Mouse (Mus musculus): ENCODE results near the gene Dnajc28. TPM values are rescaled to one million over a fixed set of nuclear protein-coding genes. Genes with fewer than 3 reads are reported as not detected.

Gene Dnajc28
- polyA plus RNA-seq, 1 experiment = 1.9 TPM

DNA sequence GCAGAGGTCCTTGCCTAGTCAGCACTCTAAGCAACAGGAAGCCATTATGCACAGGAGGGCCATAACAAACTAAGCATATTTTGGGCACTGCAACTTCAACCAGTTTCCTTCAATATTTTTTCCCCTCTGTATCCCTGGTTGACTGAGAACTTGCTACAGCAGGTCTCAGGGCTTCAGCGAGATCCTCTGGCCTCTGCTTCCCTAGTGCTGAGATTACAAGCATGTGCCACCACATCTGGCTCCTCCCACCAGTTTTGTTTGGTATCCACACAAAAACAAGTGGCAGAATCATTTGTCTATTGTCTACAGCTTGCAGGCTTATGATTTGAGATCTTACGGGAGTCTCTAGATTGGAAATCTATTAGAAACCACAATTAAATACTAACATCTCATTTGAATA lies 26.1 kb upstream of the Dnajc28 start:
- TF ChIP-seq CTCF (IDR thresholded peaks at IDR 0.05; ENCODE audit: control insufficient read depth, insufficient read depth, low read length) (no peak), POLR2A (IDR thresholded peaks at IDR 0.05; ENCODE audit: borderline replicate concordance, control insufficient read depth, low read depth, low read length) (no peak)
- H3K4me1 ChIP-seq (ENCODE audit: control insufficient read depth, insufficient read depth, low read length) = peaks cover 1% of the 10 kb centered on the region; the same call in 1 of the 2 replicates
- WGBS = 58% methylated on average over 2 of the region's 2 CpGs
- no peak overlapping the region for H3K27ac ChIP-seq (ENCODE audit: control insufficient read depth, insufficient read depth, low read depth, low read length, poor library complexity)
- no peak overlapping the region for H3K4me3 ChIP-seq (replicated peaks; ENCODE audit: control insufficient read depth, low read depth, low read length)

DNA sequence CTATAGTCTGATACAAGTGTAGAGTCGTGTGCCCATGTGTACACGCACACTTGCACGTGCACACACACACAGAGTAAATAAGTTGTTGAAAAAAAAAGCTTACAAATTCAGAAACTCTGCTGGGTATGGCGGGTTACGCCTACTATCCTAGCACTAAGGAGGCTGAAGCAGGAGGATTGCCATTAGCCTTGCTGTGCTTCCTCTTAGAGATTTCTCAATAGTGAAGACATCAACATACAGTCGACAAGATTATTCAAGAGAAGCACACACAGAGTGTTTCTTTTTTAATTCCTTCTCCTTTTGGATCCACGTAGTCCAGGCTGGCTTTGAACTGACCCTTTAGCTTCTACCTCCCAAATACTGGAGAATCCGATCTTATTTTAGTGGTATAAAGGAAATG lies 21.3 kb upstream of the Dnajc28 start:
- WGBS = 67% methylated on average over 8 of the region's 8 CpGs
- TF ChIP-seq POLR2A (IDR thresholded peaks at IDR 0.05; ENCODE audit: borderline replicate concordance, control insufficient read depth, low read depth, low read length) (no peak), CTCF (IDR thresholded peaks at IDR 0.05; ENCODE audit: control insufficient read depth, insufficient read depth, low read length) (no peak)
- Histone ChIP-seq H3K4me3 (replicated peaks; ENCODE audit: control insufficient read depth, low read depth, low read length) (no peak overlapping the region), H3K27ac (ENCODE audit: control insufficient read depth, insufficient read depth, low read depth, low read length, poor library complexity) (peak overlapping the region; percentile 12; the same call in 1 of the 2 replicates), H3K4me1 (ENCODE audit: control insufficient read depth, insufficient read depth, low read length) (peaks cover 3% of the 10 kb centered on the region; the same call in 1 of the 2 replicates)

DNA sequence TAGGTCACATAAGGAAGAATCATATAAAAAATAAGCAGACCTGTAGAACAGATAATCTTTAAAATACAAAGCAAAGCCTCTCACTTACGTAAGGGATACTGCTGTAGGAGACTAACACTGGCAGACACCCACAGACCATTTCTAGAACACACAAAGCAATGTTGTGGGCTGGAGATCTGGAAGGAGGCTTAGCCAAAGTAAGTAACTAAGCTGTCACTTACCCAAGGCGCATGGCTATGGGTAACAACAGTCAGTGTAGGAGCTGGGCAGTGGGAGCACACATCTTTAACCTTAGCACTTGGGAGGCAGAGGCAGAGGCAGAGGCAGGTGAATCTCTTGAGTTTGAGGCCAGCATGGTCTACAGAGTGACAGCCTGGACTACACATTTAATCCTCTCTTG lies 20.8 kb upstream of the Dnajc28 start:
- no peak overlapping the region for H3K4me3 ChIP-seq (replicated peaks; ENCODE audit: control insufficient read depth, low read depth, low read length)
- 91% methylated on average over 2 of the region's 2 CpGs for WGBS
- TF ChIP-seq POLR2A (IDR thresholded peaks at IDR 0.05; ENCODE audit: borderline replicate concordance, control insufficient read depth, low read depth, low read length) = no peak
- no peak for TF ChIP-seq CTCF (IDR thresholded peaks at IDR 0.05; ENCODE audit: control insufficient read depth, insufficient read depth, low read length)
- H3K27ac ChIP-seq (ENCODE audit: control insufficient read depth, insufficient read depth, low read depth, low read length, poor library complexity) = peak overlapping the region; percentile 12; the same call in 1 of the 2 replicates
- peaks cover 3% of the 10 kb centered on the region; the same call in 1 of the 2 replicates for H3K4me1 ChIP-seq (ENCODE audit: control insufficient read depth, insufficient read depth, low read length)

DNA sequence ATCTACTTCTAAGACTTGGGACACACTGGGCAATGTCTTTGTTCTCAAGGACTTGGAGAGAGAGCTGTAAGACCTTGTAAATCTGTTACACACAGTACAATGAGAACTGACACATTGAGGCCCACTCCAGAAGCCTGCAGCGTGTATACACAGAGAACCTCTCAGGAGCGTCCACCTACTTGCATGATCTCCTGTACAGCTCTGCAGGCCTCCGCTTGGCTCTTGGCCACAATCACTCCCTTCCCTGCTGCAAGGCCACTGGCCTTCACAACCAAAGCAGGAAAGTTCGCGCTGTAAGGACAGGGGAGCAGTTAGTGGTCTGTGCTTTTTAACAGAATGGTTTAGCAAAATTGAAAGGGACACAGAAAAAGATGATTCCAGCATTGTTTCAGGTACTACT lies 20.3 kb upstream of the Dnajc28 start:
- TF ChIP-seq CTCF (IDR thresholded peaks at IDR 0.05; ENCODE audit: control insufficient read depth, insufficient read depth, low read length) (no peak), POLR2A (IDR thresholded peaks at IDR 0.05; ENCODE audit: borderline replicate concordance, control insufficient read depth, low read depth, low read length) (no peak)
- H3K4me3 ChIP-seq (replicated peaks; ENCODE audit: control insufficient read depth, low read depth, low read length) = no peak overlapping the region
- H3K27ac ChIP-seq (ENCODE audit: control insufficient read depth, insufficient read depth, low read depth, low read length, poor library complexity) = no peak overlapping the region
- WGBS = 96% methylated on average over 5 of the region's 5 CpGs
- H3K4me1 ChIP-seq (ENCODE audit: control insufficient read depth, insufficient read depth, low read length) = peaks cover 3% of the 10 kb centered on the region; the same call in 1 of the 2 replicates

DNA sequence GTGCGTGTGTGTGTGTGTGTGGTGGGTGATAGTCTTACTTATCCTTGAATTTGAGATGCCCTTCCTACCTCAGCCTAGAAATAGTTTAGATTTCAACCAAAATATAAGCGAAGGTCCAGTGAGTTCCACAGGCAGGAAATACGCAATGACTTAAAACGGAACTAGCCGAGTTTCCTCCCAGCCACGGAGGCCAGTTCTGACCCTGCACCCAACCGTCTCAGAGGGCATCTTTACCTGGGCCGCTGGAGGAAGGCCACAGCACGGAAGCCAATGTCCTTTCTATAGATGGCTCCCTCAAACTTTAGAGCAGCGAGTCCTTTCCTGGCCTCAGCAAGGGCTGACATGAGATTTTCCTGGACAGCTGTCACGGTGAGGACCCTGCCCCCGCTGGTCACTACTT lies 14.8 kb upstream of the Dnajc28 start:
- peaks cover 7% of the 10 kb centered on the region for H3K4me1 ChIP-seq (ENCODE audit: control insufficient read depth, insufficient read depth, low read length)
- TF ChIP-seq POLR2A (IDR thresholded peaks at IDR 0.05; ENCODE audit: borderline replicate concordance, control insufficient read depth, low read depth, low read length) (no peak), CTCF (IDR thresholded peaks at IDR 0.05; ENCODE audit: control insufficient read depth, insufficient read depth, low read length) (no peak)
- no peak overlapping the region for H3K4me3 ChIP-seq (replicated peaks; ENCODE audit: control insufficient read depth, low read depth, low read length)
- peak overlapping the region; percentile 64 for H3K27ac ChIP-seq (ENCODE audit: control insufficient read depth, insufficient read depth, low read depth, low read length, poor library complexity)
- 53% methylated on average over 12 of the region's 12 CpGs for WGBS

DNA sequence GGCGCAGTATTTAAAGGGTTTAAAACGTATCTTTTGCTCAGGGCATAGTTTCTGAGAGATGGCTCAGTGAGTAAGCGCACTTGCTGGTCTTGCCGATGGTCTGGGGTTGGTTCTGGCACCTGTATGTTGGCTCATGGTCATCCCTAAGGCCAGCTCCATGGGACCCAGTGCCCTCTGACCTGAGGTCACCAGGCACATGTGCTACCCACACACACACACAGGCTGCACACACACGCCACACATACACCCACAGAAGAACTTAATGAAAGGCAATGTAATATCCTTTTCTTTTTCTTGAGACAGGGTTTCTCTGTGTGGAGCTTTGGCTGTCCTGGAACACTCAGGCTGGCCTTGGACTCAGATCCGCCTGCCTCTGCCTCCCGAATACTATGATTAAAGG lies 14.1 kb upstream of the Dnajc28 start:
- Histone ChIP-seq H3K4me3 (replicated peaks; ENCODE audit: control insufficient read depth, low read depth, low read length) (no peak overlapping the region), H3K4me1 (ENCODE audit: control insufficient read depth, insufficient read depth, low read length) (peaks cover 13% of the 10 kb centered on the region), H3K27ac (ENCODE audit: control insufficient read depth, insufficient read depth, low read depth, low read length, poor library complexity) (no peak overlapping the region)
- WGBS = 87% methylated on average over 7 of the region's 7 CpGs
- 0 out of 2 replicates have a peak, but pooled peaks have one; percentile 21 for TF ChIP-seq POLR2A (IDR thresholded peaks at IDR 0.05; ENCODE audit: borderline replicate concordance, control insufficient read depth, low read depth, low read length)
- no peak for TF ChIP-seq CTCF (IDR thresholded peaks at IDR 0.05; ENCODE audit: control insufficient read depth, insufficient read depth, low read length)

DNA sequence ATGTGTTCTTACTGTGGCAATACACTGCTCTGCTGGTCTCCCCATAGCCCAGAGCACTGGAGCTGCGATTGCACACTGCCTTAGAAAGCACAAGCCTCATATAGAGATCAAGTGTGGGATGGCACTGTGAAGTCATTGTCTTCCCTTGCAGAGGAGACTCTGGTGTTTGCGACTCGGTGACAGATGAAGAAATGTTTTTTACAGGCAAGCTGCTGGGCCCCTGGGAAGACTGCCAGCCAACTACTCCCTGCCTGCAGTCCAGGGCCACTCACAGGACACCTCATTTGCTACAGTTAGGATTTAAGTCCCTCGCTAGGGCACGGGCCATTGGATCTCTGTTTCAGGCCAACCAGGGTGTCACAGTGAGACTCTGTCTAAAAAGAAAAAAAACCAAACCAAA lies 13.6 kb upstream of the Dnajc28 start:
- H3K27ac ChIP-seq (ENCODE audit: control insufficient read depth, insufficient read depth, low read depth, low read length, poor library complexity) = no peak overlapping the region
- WGBS = 69% methylated on average over 5 of the region's 5 CpGs
- H3K4me1 ChIP-seq (ENCODE audit: control insufficient read depth, insufficient read depth, low read length) = peaks cover 13% of the 10 kb centered on the region
- no peak for TF ChIP-seq CTCF (IDR thresholded peaks at IDR 0.05; ENCODE audit: control insufficient read depth, insufficient read depth, low read length)
- no peak for TF ChIP-seq POLR2A (IDR thresholded peaks at IDR 0.05; ENCODE audit: borderline replicate concordance, control insufficient read depth, low read depth, low read length)
- H3K4me3 ChIP-seq (replicated peaks; ENCODE audit: control insufficient read depth, low read depth, low read length) = no peak overlapping the region

DNA sequence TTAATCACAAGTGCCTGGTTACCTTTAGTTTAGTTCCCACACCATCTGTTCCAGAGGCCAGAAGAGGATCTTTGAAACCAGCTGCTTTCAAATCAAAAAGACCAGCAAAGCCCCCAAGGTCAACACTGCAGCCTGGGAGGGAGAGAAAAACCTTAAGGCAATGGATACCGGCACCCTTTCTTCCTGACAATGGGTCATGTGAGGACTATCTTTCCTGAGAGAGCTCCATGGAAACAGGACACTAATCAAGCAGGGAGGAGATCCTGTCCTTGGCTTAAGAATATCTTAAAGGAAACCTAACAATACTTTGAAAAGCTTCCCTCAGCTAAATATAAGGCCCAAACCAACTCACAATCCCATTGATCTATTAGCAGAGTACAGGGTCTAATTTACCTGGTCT lies 11.8 kb upstream of the Dnajc28 start:
- WGBS = 88% methylated on average over 1 of the region's 1 CpGs
- no peak overlapping the region for H3K4me3 ChIP-seq (replicated peaks; ENCODE audit: control insufficient read depth, low read depth, low read length)
- no peak overlapping the region for H3K27ac ChIP-seq (ENCODE audit: control insufficient read depth, insufficient read depth, low read depth, low read length, poor library complexity)
- H3K4me1 ChIP-seq (ENCODE audit: control insufficient read depth, insufficient read depth, low read length) = peaks cover 13% of the 10 kb centered on the region
- no peak for TF ChIP-seq POLR2A (IDR thresholded peaks at IDR 0.05; ENCODE audit: borderline replicate concordance, control insufficient read depth, low read depth, low read length)
- no peak for TF ChIP-seq CTCF (IDR thresholded peaks at IDR 0.05; ENCODE audit: control insufficient read depth, insufficient read depth, low read length)

DNA sequence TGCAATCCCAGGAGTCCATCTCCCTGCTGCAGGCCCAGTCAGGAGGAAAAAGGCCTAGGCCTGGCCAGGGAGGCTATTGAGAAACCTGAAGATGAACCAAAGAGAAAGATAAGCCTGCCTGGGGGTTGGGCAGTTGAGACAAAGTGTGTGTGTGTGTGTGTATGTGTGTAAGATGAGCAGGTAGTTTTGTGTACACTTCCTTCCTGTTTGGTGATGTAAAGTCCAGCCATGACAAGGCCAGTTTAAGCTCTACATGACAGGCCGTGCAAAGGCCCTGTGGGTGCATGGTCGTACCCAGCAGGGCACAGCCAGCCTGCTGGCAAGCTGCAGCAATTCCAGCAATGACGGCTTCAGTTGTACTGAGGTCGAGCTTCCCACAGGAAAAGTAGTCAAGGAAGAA lies 10.9 kb upstream of the Dnajc28 start:
- Histone ChIP-seq H3K27ac (ENCODE audit: control insufficient read depth, insufficient read depth, low read depth, low read length, poor library complexity) (peak overlapping the region; percentile 84), H3K4me1 (ENCODE audit: control insufficient read depth, insufficient read depth, low read length) (peaks cover 13% of the 10 kb centered on the region), H3K4me3 (replicated peaks; ENCODE audit: control insufficient read depth, low read depth, low read length) (no peak overlapping the region)
- TF ChIP-seq CTCF (IDR thresholded peaks at IDR 0.05; ENCODE audit: control insufficient read depth, insufficient read depth, low read length) = no peak
- TF ChIP-seq POLR2A (IDR thresholded peaks at IDR 0.05; ENCODE audit: borderline replicate concordance, control insufficient read depth, low read depth, low read length) = no peak
- whole genome bisulfite sequencing = 68% methylated on average over 4 of the region's 4 CpGs

Measured in bone marrow, adult 2 months (tissue).